Mouse (Mus musculus) neural tube, embryonic 15.5 days (tissue): ENCODE measurements around the gene Prrt1. TPM values are rescaled to one million over a fixed set of nuclear protein-coding genes. Genes with fewer than 3 reads are reported as not detected.
A peak's percentile ranks its signal among the peaks of the same experiment; 100 is the strongest.

ENCODE experiments used
- ATAC-seq: fragments of 200-750 bp; cut with Nextera tagmentation; 2 replicates; pipeline ENCODE4 v1.8.0; 2017; ENCODE audit warnings: mild to moderate bottlenecking, moderate TSS enrichment, moderate library complexity; ENCODE audit not compliant: low FRiP score
- H3K27ac ChIP-seq: fragments of 300-500 bp; sonication (generic); replicated peaks from 2 replicates; pipeline ENCODE4 v1.5.1; 2015; ENCODE audit warnings: mild to moderate bottlenecking, inconsistent platforms
- H3K27me3 ChIP-seq: fragments of 300-500 bp; sonication (generic); replicated peaks from 2 replicates; pipeline ENCODE4 v1.6.1; 2015; ENCODE audit warnings: inconsistent platforms
- H3K36me3 ChIP-seq: fragments of 300-500 bp; sonication (generic); 2 replicates; pipeline ENCODE4 v1.6.1; 2015; ENCODE audit warnings: inconsistent platforms
- H3K4me1 ChIP-seq: fragments of 300-500 bp; sonication (generic); 2 replicates; pipeline ENCODE4 v1.6.1; 2015; ENCODE audit warnings: inconsistent platforms
- H3K4me2 ChIP-seq: fragments of 300-500 bp; sonication (generic); 2 replicates; pipeline ENCODE4 v1.6.1; 2015; ENCODE audit warnings: inconsistent platforms, mild to moderate bottlenecking, moderate library complexity
- H3K4me3 ChIP-seq: fragments of 300-500 bp; sonication (generic); replicated peaks from 2 replicates; pipeline ENCODE4 v1.5.1; 2015; ENCODE audit warnings: mild to moderate bottlenecking, inconsistent platforms
- H3K9ac ChIP-seq: fragments of 300-500 bp; sonication (generic); replicated peaks from 2 replicates; pipeline ENCODE4 v1.6.1; 2015; ENCODE audit warnings: mild to moderate bottlenecking, inconsistent platforms
- H3K9me3 ChIP-seq: fragments of 300-500 bp; sonication (generic); replicated peaks from 2 replicates; pipeline ENCODE4 v1.6.1; 2016; ENCODE audit warnings: inconsistent platforms
- WGBS: fragments of 180-500 bp; shearing (Covaris S2); methylation state at CpG from one replicate; pipeline ENCODE4 v1.1.7; 2015; ENCODE audit warnings: mixed read lengths; 5-methylcytosine and 5-hydroxymethylcytosine counted together
- polyA plus RNA-seq: library from polyadenylated mRNA; unstranded; fragments of >200 nt; fragmentation: Nextera tagmentation; extraction: Ambion mirVana; gene quantifications from 2 replicates; pipeline ENCODE4 v1.2.1, GENCODE M21; 2015

The Prrt1 gene
- polyA plus RNA-seq, 1 experiment from 2014 or later: 6.3 TPM

DNA sequence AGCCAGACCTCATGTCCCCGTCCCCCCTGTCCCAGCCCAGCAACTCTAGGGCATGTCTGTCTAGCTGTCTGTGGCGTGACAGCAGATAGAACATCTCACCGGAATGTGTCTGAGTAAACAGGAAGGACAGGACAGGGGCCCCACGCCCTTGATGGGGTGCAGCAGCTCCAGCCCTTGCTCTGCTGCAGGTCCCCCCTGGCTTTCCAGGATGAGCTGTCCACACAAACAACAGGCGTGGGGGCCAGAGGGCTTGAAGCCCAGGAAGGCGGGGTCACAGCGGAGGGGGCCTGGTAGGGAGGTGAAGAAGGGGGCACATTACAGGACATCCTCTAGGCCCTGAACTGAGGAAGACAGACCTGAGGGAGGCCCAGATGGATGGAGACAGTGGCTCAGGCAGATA is 25.8 kb downstream of the Prrt1 start:
- peaks cover 13% of the 10 kb centered on the region for H3K4me1 ChIP-seq
- WGBS: 84% methylated on average over 7 of the region's 7 CpGs

DNA sequence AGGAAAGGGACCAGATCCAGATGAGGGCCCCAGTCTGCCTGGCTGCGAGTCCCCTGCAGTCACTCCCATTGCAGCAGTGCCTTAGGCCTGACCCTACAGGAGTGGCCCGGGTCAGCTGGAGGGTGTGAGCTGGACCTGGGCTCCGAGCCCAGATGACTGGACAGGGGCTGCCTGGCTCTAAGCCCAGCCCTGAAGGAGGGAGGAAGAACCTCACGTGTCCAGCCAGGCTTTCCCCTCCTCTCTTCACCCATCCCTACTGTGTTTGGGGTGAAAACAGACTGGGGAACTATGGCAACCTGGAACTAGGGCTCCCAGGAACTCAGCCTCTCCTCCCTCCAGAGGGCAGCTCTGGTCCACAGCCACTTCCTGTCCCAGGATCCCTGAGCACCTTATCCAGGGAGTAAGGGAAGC is 26.3 kb downstream of the Prrt1 start:
- 51% methylated on average over 4 of the region's 4 CpGs for WGBS
- no peak overlapping the region for H3K4me3 ChIP-seq
- H3K9me3 ChIP-seq: no peaks in the 10 kb centered on the region
- H3K27me3 ChIP-seq: peaks cover 19% of the 10 kb centered on the region
- H3K27ac ChIP-seq: peak overlapping the region; percentile 37; the same call in 1 of the 2 replicates
- H3K4me1 ChIP-seq: peaks cover 13% of the 10 kb centered on the region
- peaks cover 45% of the 10 kb centered on the region for H3K36me3 ChIP-seq
- no peak overlapping the region for H3K9ac ChIP-seq
- ATAC-seq: peak; percentile 56
- no peak overlapping the region for H3K4me2 ChIP-seq

More for the DNA sequence above, 25.8 kb downstream of the Prrt1 start:
- Histone ChIP-seq H3K4me3 (no peak overlapping the region), H3K27ac (0 out of 2 replicates have a peak overlapping the region, but pooled peaks have one; percentile 37), H3K9me3 (no peaks in the 10 kb centered on the region), H3K36me3 (peaks cover 50% of the 10 kb centered on the region), H3K27me3 (peaks cover 15% of the 10 kb centered on the region), H3K4me2 (no peak overlapping the region), H3K9ac (no peak overlapping the region)
- no peak for ATAC-seq

DNA sequence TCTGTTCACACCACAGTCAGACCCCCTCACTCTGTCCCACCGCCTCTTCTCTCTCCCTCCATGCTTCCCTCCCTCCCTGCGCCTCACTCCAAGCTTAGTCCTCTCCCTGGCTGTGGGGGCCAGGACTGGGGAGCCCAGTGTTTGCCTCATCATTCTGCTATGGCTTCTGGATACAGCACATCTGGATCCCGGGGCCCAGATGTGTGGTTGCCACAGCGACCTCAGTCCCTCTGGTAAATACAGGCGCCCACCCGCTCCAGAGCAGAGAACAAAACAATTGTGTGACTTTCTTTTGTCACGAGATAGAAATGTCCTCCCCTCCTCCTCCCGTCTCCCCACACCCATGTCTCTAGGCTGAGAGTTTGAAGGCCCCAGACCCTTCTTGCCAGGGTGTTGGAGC is 27.3 kb downstream of the Prrt1 start:
- Histone ChIP-seq H3K27me3 (peaks cover 30% of the 10 kb centered on the region), H3K9me3 (no peaks in the 10 kb centered on the region), H3K9ac (no peak overlapping the region), H3K4me2 (no peak overlapping the region), H3K36me3 (peaks cover 35% of the 10 kb centered on the region), H3K27ac (no peak overlapping the region), H3K4me3 (no peak overlapping the region), H3K4me1 (peaks cover 21% of the 10 kb centered on the region)
- no peak for ATAC-seq
- 41% methylated on average over 8 of the region's 8 CpGs for WGBS

DNA sequence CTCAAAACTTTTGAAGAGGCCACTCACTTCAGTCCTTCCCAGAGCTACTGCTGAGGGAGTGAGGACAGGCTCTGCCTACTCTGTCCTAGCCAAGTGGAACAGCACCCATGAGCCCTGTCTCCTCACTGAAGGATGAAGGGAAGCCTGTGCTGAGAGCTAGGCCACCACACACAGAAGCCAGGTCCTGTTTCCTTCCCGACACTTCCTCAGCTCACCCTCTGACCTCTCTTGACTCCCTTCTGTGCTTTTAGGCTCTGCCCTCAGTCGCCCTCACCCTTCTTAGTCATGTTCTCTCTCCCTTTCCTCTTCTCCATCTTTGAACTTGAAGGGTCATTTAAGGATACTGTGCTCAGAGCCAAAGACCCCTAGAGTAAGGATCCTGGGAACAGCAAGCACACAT is 27.9 kb downstream of the Prrt1 start:
- no peak overlapping the region for H3K27ac ChIP-seq
- H3K36me3 ChIP-seq: peaks cover 28% of the 10 kb centered on the region
- ATAC-seq: no peak
- H3K4me3 ChIP-seq: no peak overlapping the region
- H3K4me2 ChIP-seq: no peak overlapping the region
- H3K27me3 ChIP-seq: peaks cover 31% of the 10 kb centered on the region
- H3K9ac ChIP-seq: no peak overlapping the region
- WGBS: 71% methylated on average over 2 of the region's 2 CpGs
- H3K4me1 ChIP-seq: peaks cover 22% of the 10 kb centered on the region
- H3K9me3 ChIP-seq: no peaks in the 10 kb centered on the region

DNA sequence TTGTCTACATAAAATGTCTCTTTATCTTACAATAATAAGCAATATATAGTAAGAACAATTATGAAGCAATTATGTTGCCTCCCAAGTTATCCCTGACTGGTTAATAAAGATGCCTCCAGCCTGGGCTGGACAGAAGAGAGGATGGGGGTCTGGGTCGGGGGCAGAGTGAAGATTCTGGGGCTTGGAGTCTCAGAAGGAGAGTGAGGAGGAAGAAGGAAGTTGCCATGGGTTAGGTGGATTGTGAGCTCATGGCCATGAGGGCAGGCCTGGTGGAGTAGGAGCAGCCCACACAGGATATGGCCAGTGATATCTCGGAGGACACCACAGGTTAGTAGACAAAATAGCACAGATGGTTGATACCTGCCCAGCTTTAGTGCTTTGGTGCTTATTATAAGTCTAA is 28.8 kb downstream of the Prrt1 start:
- Histone ChIP-seq H3K9ac (no peak overlapping the region), H3K27ac (no peak overlapping the region), H3K4me2 (no peak overlapping the region), H3K27me3 (peaks cover 36% of the 10 kb centered on the region), H3K4me1 (peaks cover 22% of the 10 kb centered on the region), H3K36me3 (peaks cover 20% of the 10 kb centered on the region), H3K4me3 (no peak overlapping the region), H3K9me3 (no peaks in the 10 kb centered on the region)
- 93% methylated on average over 2 of the region's 2 CpGs for WGBS
- ATAC-seq: no peak

DNA sequence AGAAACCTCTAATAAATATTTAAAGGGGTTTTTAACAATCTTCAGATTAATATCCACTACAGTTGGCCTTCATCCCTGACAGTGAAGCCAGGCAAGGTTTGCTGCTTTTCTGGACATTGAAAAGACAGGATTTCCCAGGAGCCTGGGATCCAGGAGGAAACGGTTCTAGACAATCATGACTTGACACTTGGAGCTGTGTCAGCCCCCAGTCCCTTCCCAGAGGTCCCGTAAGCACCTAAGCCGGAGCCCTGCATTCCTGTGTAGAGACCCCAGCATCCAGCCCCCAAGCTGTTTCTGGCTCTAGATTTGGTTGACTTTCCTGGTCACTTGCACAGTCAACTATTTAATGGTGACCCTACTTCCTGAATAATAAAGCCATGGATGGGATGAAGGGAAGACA is 29.3 kb downstream of the Prrt1 start:
- H3K4me1 ChIP-seq: peaks cover 22% of the 10 kb centered on the region
- WGBS: 86% methylated on average over 3 of the region's 3 CpGs
- ATAC-seq: no peak
- H3K9ac ChIP-seq: no peak overlapping the region
- H3K36me3 ChIP-seq: peaks cover 15% of the 10 kb centered on the region
- H3K4me3 ChIP-seq: no peak overlapping the region
- no peak overlapping the region for H3K27ac ChIP-seq
- H3K4me2 ChIP-seq: no peak overlapping the region
- no peaks in the 10 kb centered on the region for H3K9me3 ChIP-seq
- peaks cover 37% of the 10 kb centered on the region for H3K27me3 ChIP-seq

DNA sequence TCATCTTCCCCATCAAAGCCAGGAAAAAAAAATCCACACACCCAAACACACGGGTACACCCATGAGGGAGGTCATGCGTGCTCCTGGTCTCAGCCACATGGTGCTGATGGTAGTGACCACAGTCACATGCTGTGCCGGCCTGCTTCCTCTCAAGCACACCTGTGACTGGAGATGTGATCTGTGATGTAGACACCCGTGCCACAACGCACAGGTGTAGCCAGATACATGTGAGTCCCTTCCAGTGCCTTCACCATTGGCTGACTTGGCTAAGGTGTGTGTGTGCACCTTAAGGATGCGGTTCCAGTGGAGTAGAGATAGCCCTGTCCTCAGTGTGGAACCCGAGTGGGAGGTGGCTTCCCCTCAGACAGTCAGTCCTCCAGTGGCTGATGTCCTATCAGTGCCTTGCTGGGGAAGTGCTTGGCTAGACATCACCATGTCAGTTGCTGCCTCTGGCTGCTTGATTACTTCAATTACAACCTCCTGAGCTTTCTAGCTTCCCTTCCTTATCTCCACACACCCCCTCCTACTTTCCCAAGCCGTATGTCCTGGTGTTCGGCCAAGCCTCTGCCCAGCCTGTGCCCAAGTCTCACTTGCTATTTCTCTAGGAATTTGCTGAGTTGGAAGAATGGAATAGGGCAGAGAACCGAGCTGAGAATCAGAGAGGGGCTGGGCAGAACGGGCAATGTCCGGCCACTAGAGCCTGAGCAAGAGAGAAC is 30.0 kb downstream of the Prrt1 start:
- WGBS: 72% methylated on average over 12 of the region's 12 CpGs
- H3K27ac ChIP-seq: no peak overlapping the region
- no peak for ATAC-seq
- H3K9ac ChIP-seq: no peak overlapping the region
- peaks cover 10% of the 10 kb centered on the region for H3K36me3 ChIP-seq
- peaks cover 22% of the 10 kb centered on the region for H3K4me1 ChIP-seq
- no peaks in the 10 kb centered on the region for H3K9me3 ChIP-seq
- H3K4me3 ChIP-seq: no peak overlapping the region
- no peak overlapping the region for H3K4me2 ChIP-seq
- peaks cover 37% of the 10 kb centered on the region for H3K27me3 ChIP-seq

DNA sequence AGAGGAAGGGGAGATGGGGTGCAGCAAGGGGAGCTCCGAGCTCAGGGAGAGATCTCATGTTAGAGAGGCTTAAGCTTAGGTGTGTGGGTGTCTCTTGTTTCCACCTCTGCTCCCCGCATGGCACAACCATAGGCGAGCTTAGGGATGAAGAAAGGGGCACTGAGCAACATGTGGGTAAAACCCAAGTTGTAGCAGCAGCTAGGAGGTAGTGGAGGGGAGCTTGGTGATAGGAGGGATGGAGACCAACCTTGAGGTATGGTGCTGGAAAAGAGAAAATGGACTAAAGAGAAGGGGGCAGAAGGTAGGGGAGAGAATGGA is 30.5 kb downstream of the Prrt1 start:
- H3K4me1 ChIP-seq: peaks cover 22% of the 10 kb centered on the region
- no peaks in the 10 kb centered on the region for H3K9me3 ChIP-seq
- no peak overlapping the region for H3K27ac ChIP-seq
- H3K4me3 ChIP-seq: no peak overlapping the region
- H3K27me3 ChIP-seq: peaks cover 37% of the 10 kb centered on the region
- no peak overlapping the region for H3K9ac ChIP-seq
- WGBS: 67% methylated on average over 3 of the region's 3 CpGs
- H3K36me3 ChIP-seq: peaks cover 5% of the 10 kb centered on the region
- ATAC-seq: no peak
- H3K4me2 ChIP-seq: no peak overlapping the region

DNA sequence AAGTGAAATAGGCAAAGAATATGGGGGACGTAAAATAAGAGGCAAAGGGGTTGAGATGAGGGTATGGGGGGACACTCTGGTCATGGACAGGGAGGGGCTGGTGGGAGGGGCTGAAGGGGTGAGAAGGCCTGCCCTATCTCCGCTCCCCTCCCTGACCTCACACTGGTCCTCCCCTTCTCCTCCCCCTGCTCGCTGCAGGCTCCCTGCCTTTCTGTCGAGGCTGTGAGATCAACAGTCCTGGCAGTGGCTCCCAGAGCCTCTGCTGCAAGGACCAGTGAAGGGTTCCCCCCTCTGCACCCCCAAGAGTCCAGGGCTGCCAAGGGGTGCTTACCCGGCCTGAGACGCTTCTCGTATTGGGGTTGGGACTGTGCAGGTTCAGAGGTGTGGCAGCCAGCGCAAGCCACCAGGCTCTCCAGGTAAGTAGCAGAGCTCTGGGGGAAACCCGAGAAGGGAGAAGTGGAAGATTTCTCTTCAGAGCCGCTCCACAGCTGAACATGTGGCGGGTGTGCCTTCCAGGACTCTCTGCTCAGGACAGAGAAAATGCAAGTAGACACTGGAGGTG is 31.0 kb downstream of the Prrt1 start:
- Histone ChIP-seq H3K9me3 (no peaks in the 10 kb centered on the region), H3K27ac (no peak overlapping the region), H3K4me1 (peaks cover 18% of the 10 kb centered on the region), H3K9ac (no peak overlapping the region), H3K36me3 (no peaks in the 10 kb centered on the region), H3K27me3 (peaks cover 37% of the 10 kb centered on the region), H3K4me3 (no peak overlapping the region), H3K4me2 (peak overlapping the region; percentile 44; the same call in 1 of the 2 replicates)
- WGBS: 44% methylated on average over 10 of the region's 11 CpGs
- ATAC-seq: no peak; the same call in 1 of the 2 replicates

DNA sequence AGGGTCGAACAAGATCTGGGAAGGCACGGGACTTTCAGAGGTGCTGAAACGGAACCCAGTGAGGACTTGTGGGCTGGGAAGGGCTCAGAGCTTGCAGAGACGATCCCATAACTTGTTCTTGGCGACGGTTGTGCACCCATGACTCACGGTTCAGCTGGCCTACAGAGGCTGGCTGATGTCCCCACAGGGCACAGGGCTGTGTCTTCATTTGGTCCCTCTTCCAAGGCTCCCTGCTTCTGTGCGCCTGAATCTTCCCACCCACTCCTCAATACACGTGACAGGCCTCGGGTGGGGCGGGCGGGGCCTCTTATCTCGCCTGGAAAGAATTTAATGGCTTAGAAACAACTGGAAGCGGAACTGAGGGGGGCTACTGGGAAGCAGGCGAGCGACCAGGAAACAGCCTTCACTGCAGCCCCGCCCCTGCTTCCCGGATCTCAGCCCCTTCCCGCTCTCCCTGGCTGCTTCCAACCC is 31.8 kb downstream of the Prrt1 start:
- H3K9ac ChIP-seq: no peak overlapping the region
- no peaks in the 10 kb centered on the region for H3K9me3 ChIP-seq
- no peaks in the 10 kb centered on the region for H3K36me3 ChIP-seq
- no peak for ATAC-seq
- H3K4me3 ChIP-seq: peak overlapping the region; percentile 4; the same call in 1 of the 2 replicates
- H3K4me2 ChIP-seq: peak overlapping the region; percentile 44
- peaks cover 11% of the 10 kb centered on the region for H3K4me1 ChIP-seq
- 9% methylated on average over 19 of the region's 19 CpGs for WGBS
- no peak overlapping the region for H3K27ac ChIP-seq
- H3K27me3 ChIP-seq: peaks cover 37% of the 10 kb centered on the region

DNA sequence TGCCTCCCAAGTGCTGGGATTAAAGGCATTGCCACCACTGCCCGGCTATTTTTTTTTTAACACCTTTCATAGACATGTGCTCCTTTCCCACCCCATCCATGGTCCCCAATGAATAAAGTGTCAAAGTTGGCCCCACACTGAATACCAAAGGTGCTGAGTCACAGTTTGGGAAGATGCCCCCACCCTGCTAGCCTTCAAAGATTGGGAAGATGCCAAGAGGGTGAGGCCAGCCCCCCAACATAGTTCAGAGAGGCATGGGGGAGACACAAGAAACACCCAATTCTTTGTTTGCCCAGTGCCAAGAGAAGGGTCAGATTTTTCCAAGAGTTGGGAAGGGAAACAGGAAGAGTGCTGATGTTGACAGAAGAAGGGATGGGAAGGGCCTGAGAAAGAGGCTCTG is 33.1 kb downstream of the Prrt1 start:
- no peak overlapping the region for H3K27ac ChIP-seq
- peaks cover 37% of the 10 kb centered on the region for H3K27me3 ChIP-seq
- peaks cover 10% of the 10 kb centered on the region for H3K4me1 ChIP-seq
- 93% methylated on average over 1 of the region's 1 CpGs for WGBS
- H3K36me3 ChIP-seq: no peaks in the 10 kb centered on the region
- no peak overlapping the region for H3K4me3 ChIP-seq
- H3K4me2 ChIP-seq: no peak overlapping the region
- no peak overlapping the region for H3K9ac ChIP-seq
- ATAC-seq: no peak
- H3K9me3 ChIP-seq: no peaks in the 10 kb centered on the region

DNA sequence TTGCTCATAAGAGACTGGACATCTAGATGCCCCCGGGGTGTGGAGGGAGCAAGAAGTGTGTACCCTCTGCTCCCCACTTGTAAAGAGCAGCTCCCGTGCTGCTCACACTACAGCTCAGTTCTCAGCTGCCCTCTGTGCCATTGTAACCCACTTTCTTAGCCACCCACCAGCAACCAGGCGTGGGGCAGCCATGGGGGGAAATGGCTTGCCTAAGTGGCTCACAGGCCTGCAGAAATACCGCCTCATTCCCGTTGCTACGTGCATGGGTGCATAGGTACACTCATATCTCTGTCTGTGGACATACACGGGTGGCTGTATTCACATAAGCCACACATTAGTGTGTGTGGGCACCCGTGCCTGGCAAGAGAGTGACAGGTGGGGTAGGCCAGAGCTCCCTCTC is 33.6 kb downstream of the Prrt1 start:
- Histone ChIP-seq H3K9me3 (no peaks in the 10 kb centered on the region), H3K4me3 (no peak overlapping the region), H3K4me2 (no peak overlapping the region), H3K4me1 (peaks cover 10% of the 10 kb centered on the region), H3K27me3 (peaks cover 37% of the 10 kb centered on the region), H3K36me3 (no peaks in the 10 kb centered on the region), H3K9ac (no peak overlapping the region), H3K27ac (no peak overlapping the region)
- no peak for ATAC-seq
- 91% methylated on average over 8 of the region's 8 CpGs for WGBS
